Mouse (Mus musculus): ENCODE data around the gene Vmn1r221.
"Not testable (repeated sequence)": the region's sequence is repeated elsewhere in the genome, so short reads cannot be mapped to it uniquely, and the experiment has no call there.

Gene Vmn1r221

DNA sequence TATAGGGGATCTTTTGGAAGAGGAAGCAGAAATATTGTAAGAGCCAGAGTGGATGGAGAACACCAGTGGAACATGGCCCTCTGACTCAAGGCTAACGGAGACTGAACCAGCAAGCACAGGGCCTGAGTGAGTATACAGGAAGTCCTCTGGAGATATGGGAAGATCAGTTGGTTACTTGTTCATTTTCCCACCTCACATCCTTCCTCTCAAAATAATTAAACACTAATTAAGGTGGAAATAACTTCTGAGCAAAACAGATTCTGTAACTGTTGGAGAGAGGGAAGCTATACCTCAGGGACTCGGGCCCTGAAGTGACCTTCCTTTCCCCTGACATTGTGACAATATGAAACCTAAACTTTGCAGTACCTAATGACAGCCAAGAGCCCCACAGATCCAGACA is at the start of gene Vmn1r221:
Vmn1r221 (plus strand) TSS at position 301 of the 400 bp plus-strand sequence.
- in situ Hi-C loops (cut with MboI; ENCODE audit: unreplicated experiment in 2 of 2): not testable (repeated sequence)

DNA sequence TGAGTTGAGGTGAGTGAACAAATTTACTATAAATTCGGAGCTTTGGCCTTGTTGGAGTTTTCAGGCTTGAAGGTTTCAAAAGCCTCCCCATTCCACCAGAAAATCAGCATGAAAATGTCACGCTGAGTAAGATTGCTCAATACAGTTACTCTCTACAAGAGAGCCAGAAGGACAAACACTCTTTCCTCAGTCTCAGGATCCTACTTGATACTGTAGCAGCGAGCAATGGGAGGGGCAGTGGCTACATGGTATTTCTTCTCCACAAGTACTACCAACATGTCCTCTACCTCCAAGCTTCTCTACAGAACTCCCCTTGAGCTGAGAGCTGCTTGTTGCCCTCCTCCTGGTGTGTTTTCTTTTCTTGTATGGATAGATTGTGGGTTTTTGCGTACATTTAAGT is 47.5 kb upstream of the Vmn1r221 start:
- in situ Hi-C loops (cut with MboI; ENCODE audit: unreplicated experiment in 2 of 2): not testable (repeated sequence)

DNA sequence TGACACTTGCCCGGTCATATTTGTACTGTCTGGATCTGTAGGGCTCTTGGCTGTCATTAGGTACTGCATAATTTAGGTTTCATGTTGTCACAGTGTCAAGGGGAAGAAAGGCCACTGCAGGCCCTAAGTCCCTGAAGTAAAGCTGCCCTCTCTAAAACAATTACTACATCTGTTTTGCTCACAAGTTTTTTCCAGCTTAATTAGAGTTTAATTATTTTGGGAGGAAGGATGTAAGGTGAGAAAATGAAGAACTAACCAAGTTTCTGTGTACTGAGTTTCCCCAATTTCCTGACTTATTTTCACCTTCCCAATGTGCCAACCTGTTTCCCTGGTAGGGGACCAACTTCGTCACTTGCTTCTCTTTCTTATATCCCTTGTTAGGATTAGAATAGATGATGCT is 26.1 kb upstream of the Vmn1r221 start, which contains the start of gene Vmn1r220:
Vmn1r220 (minus strand) TSS at position 101 of the 400 bp plus-strand sequence.
- in situ Hi-C loops (cut with MboI; ENCODE audit: unreplicated experiment in 2 of 2): no loop called here

DNA sequence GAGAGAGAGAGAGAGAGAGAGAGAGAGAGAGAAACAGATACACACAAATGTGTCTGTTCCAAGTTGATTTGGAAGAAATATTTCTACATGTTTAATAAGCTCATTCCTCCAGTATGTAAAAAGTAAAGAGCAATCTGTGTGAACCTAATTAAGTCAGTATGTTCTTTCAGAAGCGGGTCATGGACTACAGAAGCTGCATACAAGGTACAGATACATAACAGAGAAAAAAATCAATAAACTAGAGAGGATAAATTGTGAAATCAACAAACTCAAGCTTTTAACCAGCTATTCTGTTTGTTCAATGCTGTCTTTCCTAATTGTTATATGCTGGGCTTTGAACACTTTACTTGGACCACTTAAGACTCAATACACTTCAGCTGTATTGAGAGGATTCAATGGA is 10.0 kb upstream of the Vmn1r221 start:
- in situ Hi-C loops (cut with MboI; ENCODE audit: unreplicated experiment in 2 of 2): not testable (repeated sequence)

DNA sequence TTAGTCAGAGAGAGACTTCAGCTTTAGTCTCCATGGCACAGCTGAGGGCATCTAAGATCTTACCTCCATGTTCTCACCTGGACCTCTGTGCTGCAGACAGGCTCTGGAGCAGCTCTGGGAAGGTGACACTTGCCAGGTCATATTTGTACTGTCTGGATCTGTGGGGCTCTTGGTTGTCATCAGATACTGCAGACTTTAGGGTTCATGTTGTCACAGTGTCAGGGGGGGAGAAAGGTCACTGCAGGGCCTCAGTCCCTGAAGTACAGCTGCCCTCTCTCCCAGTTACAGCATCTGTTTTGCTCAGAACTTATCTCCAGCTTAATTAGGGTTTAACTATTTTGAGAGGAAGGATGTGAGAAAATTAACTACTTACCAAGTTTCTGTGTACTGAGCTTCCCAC is 21.9 kb downstream of the Vmn1r221 start, which contains the start of gene Vmn1r222:
Vmn1r222 (minus strand) TSS at position 101 of the 400 bp plus-strand sequence.
- in situ Hi-C loops (cut with MboI; ENCODE audit: unreplicated experiment in 2 of 2): not testable (repeated sequence)

DNA sequence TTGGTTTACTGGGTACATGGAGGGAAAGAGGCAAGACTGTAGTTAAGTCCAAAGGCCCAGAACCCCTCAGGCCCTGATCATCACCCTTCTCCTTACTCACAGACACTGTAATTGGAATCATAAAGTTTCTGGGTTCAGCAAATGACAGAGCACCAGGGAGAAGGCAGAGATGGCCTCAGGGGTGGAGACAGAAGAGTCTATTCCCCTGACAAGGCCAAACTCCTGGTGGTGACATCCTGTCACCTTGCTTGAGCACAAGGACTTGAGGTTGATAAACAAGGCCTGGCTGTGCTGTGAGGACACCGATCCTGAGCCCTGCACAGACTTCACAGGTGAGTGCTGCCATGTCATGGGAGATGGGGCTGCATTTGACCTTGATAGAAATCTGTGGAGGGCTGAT is 32.9 kb downstream of the Vmn1r221 start, which contains the start of gene Vmn1r223:
Vmn1r223 (plus strand) TSS at position 301 of the 400 bp plus-strand sequence.
- in situ Hi-C loops (cut with MboI; ENCODE audit: unreplicated experiment in 2 of 2): not testable (repeated sequence)

DNA sequence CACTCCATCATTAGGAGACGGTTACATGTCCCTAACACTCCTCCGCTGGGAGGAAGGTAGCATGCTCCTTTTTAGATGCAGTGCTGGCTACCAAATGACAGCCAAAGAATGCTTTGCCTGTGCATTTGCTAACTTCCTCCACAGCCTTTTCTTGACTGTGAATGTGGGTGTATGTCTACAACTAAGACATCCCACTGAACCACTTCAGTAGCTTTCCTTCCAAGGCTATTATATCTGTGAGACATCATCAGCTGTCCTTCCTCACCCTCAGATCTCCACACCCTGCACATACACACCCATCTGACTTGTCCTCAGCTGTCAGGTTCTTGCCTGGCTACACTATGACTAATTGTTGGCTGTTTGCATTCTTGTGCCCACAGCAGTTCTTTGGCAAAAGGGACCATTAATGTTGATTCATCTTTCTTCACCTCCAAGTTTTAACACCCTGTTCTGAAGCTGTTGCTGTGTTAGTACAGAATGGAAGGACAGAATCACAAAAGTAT is 44.7 kb downstream of the Vmn1r221 start:
- in situ Hi-C loops (cut with MboI; ENCODE audit: unreplicated experiment in 2 of 2): no loop called here

DNA sequence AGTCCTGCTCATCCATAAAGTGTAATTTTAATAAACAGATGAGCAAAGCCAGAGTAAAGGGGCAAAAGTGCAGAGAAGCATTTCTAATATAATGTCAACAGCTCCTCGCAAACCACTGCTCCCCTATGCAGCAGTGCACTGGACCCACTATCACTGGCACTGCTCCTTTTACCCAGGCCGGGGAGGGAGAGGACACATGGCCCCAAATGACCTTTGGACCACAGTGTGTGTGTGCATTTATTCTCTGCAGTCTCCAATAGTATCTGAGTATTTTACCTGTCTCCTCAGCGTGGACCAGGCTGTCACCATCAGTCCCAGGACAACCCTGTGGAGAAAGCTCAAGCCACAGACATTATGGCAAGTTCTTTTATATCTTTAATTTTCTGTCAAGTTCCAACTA is 54.7 kb downstream of the Vmn1r221 start:
- in situ Hi-C loops (cut with MboI; ENCODE audit: unreplicated experiment in 2 of 2): not testable (repeated sequence)

DNA sequence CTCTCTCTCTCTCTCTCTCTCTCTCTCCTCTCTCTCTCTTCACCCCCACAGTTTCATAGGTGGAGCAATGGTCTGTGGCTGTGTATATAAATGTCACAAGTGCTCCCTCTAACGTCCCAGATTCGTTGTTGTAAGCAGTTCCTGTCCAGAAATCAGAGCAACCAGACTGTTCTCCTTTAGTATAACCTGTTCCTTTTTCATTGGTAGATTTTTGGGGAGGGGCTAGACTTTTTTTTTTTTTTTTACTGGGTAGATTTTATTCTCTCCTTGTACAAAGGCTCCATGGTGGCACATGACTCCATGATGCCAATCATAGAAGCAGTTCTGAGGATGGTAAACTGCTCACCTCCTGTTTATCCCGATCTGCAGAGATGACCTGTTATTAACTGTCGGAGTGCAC is 55.2 kb downstream of the Vmn1r221 start:
- in situ Hi-C loops (cut with MboI; ENCODE audit: unreplicated experiment in 2 of 2): not testable (repeated sequence)

DNA sequence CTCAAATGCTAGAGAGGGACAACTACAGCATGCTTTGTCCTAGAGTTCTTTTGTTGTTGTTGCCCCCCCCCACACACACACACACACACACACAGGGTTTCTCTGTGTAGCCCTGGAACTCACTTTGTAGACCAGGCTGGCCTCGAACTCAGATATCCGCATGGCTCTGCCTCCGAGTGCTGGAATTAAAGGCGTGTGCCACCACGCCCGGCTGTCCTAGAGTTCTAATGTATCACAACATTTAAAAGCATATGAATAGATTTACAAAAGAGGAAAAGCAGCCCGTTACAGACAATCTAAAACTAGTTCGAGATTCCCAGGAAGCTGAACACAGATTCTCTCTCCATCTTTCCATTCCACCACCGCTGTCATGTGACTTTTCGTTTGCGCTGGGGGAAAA is 55.8 kb downstream of the Vmn1r221 start:
- in situ Hi-C loops (cut with MboI; ENCODE audit: unreplicated experiment in 2 of 2): no loop called here

DNA sequence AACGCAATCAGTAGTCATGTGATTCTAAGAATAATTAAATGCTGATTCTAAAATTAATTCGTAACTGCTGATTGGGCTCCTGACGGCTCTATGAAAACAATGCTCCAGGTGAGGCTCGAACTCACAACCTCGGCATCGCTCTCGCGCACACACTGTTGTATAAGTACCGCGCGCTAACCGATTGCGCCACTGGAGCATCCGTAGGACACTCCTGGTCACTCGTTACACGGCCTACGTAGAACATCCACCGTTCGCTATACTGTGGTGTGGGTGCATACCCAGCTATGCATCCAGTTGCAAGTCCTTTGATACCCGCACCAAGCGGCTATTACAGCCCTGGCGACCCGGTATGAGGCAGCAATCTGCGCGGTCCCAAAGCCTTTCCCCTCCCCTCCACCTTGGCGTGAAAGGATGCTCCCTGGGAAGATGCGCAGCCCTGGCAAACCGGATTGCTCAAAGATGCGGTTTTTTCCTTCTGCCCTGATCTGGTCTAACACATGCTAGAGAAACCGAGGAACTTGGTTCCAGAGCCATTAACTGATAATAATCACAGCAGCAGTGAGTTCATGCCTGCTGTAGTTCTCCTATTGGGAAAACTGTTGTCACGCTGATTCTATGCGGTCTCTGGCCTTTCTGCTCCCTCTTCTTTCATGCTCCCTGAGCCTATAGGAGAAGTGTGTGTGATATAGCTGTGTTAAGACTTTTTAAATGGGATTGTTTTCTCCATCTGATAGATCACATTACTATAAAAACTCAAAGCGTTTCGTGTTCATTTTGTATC is 56.6 kb downstream of the Vmn1r221 start:
- in situ Hi-C loops (cut with MboI; ENCODE audit: unreplicated experiment in 2 of 2): no loop called here

Measured in v-Abl transformed pro-B cells (cell line).